Mouse (Mus musculus): ENCODE results near the gene Mycbp2.
A peak's percentile ranks its signal among the peaks of the same experiment; 100 is the strongest.

Gene Mycbp2

GRCm38 (mm10) chr14:103070790-103071189 lies 275.8 kb downstream of the Mycbp2 start:
- DNase-seq = peak; percentile 14

- peak; percentile 99 for DNase-seq
Measured at GRCm38 (mm10) chr14:103069864-103070611, 276.6 kb downstream of the Mycbp2 start, which contains the start of gene Cln5. TSS of gene Cln5 (plus strand) at chr14:103070216.

GRCm38 (mm10) chr14:103069465-103069863 lies 277.1 kb downstream of the Mycbp2 start:
- no peak for DNase-seq

GRCm38 (mm10) chr14:103065294-103066167 lies 281.1 kb downstream of the Mycbp2 start:
- DNase-seq = peak; percentile 77
